Mouse (Mus musculus): ENCODE data around the gene Csad.

GRCm38 (mm10) chr15:102238543-102239259, 34.2 kb upstream of the Csad start:
- TF ChIP-seq TAL1 (IDR thresholded peaks at IDR 0.05; ENCODE audit: low read length) (no peak), GATA1 (IDR thresholded peaks at IDR 0.05; ENCODE audit: low read length) (no peak)
